Mouse (Mus musculus): ENCODE measurements around the gene Kif7. TPM values are rescaled to one million over a fixed set of nuclear protein-coding genes. Genes with fewer than 3 reads are reported as not detected.

Kif7 gene
- 0.12 TPM in 1 of 2 replicates, not detected in the other for total RNA-seq (2017)

- ATAC-seq (ENCODE audit: extremely low read depth, insufficient number of reproducible peaks, low FRiP score, poor library complexity, severe bottlenecking): no peak
Measured at GRCm38 (mm10) chr7:79715187-79715981, at the start of gene Kif7. Gene Kif7 (minus strand): TSS chr7:79715720.

DNA sequence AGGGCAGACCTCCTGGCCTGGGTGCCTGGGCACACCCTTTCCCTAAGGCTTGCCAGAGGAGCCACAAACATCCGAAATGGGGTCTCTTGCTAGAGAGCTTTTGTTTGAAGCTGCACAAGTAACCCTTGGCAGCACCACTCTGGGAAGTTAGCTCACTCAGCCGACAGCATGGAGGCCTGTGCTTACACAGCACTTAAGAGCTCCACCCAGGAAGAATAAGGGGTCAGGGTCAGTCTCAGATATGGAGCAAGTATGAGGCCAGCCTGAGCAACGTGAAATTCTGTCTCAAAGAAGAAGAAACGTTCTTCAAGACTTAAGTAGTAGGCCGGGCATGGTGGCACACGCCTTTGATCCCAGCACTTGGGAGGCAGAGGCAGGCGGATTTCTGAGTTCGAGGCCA, 46.6 kb upstream of the Kif7 start:
- no peak for ATAC-seq (ENCODE audit: extremely low read depth, insufficient number of reproducible peaks, low FRiP score, poor library complexity, severe bottlenecking)

DNA sequence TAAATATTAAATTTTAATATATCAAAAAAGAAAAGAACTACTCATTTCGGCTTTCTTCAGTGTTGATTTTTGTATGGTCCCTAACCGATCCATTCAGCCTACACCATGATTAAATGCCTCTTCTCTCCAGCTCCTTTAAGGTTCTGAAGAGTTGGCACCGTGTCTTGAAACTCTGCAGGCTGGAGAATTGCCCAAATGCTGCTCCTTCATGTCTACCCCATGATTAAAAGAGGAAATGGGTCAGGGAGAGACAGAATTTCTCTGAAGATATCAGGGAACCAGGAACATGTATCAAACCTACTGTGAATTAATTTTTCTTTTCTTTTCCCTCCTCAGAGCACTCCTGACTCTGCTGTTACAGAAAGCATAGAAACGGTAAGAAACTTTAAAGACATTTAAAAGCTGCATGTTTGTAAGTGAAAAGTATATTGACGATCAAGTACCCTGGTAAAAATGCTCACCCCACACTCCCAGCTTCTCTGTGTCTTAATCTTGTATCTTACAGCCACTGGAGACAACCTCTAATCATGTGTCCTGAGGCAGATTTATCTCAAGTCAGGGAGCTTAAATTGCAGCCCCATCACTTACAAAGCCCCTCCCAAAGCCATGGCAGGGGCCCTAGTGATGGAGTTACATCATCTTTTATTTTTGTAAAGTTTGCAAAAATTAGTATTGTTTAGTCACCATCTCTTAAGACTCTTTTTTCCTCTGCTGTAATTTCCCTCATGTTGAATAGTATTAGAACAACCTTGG, 45.8 kb upstream of the Kif7 start:
- ATAC-seq (ENCODE audit: extremely low read depth, insufficient number of reproducible peaks, low FRiP score, poor library complexity, severe bottlenecking): no peak

DNA sequence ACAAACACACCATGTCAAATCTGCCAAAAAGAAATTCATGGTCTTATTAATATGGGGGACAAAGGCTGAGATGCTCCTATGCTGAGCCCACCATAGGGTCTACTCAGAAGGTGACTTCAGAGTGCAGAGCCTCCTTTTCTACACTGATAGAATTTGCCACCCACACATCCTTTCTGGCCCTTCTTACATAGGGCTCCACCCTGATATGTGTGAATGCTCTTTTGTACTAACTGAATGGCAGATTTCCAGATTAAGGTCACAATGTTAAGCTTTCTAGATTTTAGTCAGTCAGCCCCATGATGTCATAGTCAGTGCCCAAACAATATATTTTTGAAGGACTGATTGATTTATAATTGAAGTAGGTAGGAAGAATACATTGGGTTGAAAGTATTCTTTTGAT, 44.2 kb upstream of the Kif7 start:
- ATAC-seq (ENCODE audit: extremely low read depth, insufficient number of reproducible peaks, low FRiP score, poor library complexity, severe bottlenecking): no peak

DNA sequence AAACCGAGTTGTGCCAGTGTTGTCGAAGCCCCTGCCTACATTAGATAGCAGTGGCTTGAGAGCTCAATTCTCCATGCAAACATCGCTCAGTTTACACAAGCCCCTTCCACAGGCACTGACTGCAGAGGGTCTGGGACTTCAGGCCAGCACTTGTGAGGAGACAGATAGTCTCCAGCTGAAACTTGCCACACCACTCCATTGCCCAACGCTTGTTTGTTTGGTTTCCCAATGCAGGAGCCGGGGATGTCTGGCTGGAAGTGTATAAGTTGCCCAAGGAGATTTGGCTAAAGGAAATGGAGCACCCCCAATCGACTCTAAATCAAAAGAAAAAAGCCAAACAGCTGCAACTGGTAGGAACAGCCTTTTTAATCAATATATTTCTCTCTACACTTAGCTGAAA, 42.7 kb upstream of the Kif7 start:
- no peak for ATAC-seq (ENCODE audit: extremely low read depth, insufficient number of reproducible peaks, low FRiP score, poor library complexity, severe bottlenecking)

DNA sequence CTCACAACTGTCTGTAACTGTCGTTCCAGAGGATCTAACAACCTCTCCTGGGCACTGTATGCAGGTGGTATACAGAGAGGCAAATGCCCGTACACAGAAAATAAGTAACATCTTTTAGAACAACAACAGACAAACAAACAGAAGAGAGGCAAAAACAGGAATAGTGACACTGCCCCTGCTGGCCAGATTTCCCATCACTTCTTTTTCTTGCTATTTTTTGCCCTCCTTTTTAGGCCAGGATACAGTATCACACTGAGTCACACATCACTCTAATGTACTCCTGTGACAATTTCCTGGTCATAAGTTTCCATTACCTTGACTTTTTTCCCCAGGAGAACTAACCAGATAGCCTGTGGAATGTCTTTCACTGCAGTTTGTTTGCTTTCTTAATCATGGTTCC, 40.8 kb upstream of the Kif7 start:
- ATAC-seq (ENCODE audit: extremely low read depth, insufficient number of reproducible peaks, low FRiP score, poor library complexity, severe bottlenecking): no peak

DNA sequence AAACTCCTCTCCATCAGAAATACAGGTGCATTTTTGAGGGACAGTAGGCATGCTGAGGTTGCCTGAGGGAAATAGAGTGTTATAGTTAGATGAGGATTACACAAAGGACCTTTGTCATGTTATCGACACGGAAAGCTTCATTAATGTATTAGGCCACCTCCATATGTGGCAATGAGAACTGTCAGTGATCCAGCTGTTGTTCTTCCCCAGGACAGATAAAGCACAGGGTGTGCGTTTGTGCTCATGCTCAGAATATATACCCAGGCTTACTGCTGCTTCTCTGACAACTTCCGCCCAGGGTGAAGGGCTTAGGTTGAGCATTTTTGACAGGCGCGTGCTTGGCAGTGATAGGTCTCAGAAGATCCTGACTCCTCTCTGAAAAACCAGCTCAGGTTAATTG, 34.0 kb upstream of the Kif7 start:
- no peak for ATAC-seq (ENCODE audit: extremely low read depth, insufficient number of reproducible peaks, low FRiP score, poor library complexity, severe bottlenecking)

DNA sequence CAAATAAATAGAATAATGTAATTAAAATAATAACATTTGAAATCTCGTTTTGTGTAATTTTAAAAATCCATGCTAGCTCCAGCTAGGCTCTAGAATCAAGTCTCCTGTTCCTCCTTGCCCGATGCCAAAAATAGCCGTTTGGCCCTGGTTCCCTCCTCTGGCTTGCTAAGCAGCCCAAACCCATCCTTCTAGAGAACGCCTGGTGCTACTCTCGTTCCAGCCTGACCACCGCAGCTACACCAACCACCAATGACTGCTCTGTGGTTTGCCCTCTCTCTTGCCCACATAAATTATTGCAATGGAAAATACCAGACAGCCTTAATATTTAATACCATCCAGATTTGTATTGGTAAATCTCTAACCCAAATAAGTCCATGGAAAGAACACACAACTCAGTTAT, 32.1 kb upstream of the Kif7 start:
- ATAC-seq (ENCODE audit: extremely low read depth, insufficient number of reproducible peaks, low FRiP score, poor library complexity, severe bottlenecking): no peak

GRCm38 (mm10) chr7:79744585-79744984, 29.1 kb upstream of the Kif7 start:
- no peak for ATAC-seq (ENCODE audit: extremely low read depth, insufficient number of reproducible peaks, low FRiP score, poor library complexity, severe bottlenecking)

GRCm38 (mm10) chr7:79744051-79744450, 28.5 kb upstream of the Kif7 start:
- ATAC-seq (ENCODE audit: extremely low read depth, insufficient number of reproducible peaks, low FRiP score, poor library complexity, severe bottlenecking): no peak

DNA sequence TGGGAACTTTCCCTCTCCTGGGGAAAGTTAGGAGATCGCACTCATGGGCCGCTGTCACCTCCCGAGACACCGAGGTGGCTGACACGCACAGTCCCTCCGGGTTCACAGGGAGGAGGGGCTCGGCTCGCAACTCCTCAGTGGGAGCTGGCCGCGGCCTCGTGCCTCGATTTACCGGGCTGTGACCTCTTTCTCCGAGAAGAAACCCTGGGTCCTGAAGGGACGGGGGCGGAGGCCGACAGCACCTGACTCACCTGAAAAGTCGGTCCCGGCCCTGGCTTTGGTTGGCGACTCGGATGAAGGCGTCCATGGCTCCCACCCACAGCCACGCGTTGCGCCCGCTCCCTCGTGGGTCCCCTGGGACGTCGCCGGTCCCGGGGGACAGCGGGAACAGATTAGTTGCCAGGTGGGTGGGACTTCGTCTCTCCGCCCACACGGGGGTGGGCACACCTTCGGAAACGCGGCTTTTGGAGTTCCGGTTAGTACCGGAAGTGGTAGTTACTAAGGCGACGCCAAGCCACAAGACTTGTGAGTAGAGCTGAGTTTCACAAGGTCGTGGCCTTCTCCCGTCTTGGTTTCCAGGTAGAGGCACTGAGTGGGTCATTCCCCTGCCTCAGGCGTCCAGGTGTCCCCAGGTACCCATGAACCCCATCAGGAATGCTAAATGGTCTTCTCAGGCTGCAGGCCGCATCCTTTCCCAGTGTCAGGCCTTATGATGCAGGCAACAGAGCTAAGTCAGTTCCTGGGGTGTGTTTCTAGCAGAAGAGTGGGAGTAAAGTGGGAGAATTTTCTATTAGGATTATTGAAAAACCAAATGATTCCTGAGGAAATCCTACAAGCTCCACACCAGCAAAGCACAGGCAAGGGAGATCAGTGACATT, 27.4 kb upstream of the Kif7 start, which contains the start of the genes Pex11a and Wdr93:
Gene Pex11a, minus strand, starts transcription at position 473 of the 878 bp plus-strand sequence.
Gene Wdr93, plus strand, starts transcription at position 505 of the 878 bp plus-strand sequence.
- peak; percentile 75 for ATAC-seq (ENCODE audit: extremely low read depth, insufficient number of reproducible peaks, low FRiP score, poor library complexity, severe bottlenecking)

GRCm38 (mm10) chr7:79742277-79742658, 26.7 kb upstream of the Kif7 start:
- no peak for ATAC-seq (ENCODE audit: extremely low read depth, insufficient number of reproducible peaks, low FRiP score, poor library complexity, severe bottlenecking)

- ATAC-seq (ENCODE audit: extremely low read depth, insufficient number of reproducible peaks, low FRiP score, poor library complexity, severe bottlenecking): no peak
Measured at GRCm38 (mm10) chr7:79740279-79740678, 24.8 kb upstream of the Kif7 start.

DNA sequence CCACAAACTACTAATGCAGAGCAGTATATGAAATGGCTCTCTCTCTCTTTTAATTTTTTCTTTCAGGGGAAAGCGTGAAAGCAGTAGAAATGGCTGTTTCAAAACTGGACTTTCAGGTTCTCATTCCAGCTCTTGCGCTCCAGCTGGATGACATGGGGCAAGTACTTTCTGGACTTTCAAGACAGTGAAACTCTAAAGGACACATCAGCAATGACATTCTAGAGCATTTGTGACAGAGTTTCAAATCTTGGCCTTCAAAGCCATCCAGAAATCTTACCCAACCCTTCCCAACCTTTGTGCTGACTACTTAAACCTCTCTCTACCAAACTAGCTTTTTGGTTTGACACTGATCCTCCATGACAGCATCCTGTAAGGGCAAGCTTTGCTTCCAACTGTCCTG, 23.4 kb upstream of the Kif7 start:
- ATAC-seq (ENCODE audit: extremely low read depth, insufficient number of reproducible peaks, low FRiP score, poor library complexity, severe bottlenecking): no peak

DNA sequence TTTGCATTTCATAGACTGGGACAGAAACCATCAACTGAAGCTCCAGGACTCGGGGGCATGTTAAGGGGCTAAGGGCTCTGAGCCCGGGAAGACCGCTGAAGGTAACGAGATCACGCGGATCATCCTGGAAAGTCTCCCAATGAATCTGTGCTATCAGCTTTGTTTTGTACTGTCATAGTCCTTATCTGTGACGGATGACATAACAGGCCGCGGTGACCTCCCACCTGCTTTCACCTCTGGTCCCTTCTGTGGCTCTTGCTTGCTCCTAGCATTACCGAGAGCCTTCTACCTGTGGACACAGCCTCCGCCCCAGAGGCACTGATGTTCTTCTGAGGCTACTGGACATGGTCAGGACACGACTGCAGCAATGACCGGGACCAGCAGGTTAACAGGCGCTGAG, 21.0 kb upstream of the Kif7 start:
- no peak for ATAC-seq (ENCODE audit: extremely low read depth, insufficient number of reproducible peaks, low FRiP score, poor library complexity, severe bottlenecking)

DNA sequence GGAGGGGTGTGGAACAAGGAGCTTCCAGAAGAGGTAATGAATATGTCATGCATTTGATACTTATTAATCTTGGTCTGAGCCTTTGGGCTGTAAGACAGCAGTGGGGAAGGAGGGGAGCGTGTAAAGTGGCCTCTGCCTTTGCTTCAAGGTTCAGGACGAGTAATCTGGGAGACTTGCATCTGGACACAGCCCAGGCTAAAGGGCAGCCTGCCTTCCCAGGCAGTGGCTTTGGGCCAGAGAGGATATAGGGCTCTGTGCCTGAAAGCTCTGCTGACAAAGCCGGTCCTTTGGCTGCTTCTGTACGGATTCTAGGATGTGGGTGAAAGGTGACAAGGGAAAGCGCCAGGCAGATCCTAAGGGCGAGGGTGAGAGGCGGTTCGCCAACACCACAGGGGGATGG, 19.0 kb upstream of the Kif7 start:
- ATAC-seq (ENCODE audit: extremely low read depth, insufficient number of reproducible peaks, low FRiP score, poor library complexity, severe bottlenecking): no peak

DNA sequence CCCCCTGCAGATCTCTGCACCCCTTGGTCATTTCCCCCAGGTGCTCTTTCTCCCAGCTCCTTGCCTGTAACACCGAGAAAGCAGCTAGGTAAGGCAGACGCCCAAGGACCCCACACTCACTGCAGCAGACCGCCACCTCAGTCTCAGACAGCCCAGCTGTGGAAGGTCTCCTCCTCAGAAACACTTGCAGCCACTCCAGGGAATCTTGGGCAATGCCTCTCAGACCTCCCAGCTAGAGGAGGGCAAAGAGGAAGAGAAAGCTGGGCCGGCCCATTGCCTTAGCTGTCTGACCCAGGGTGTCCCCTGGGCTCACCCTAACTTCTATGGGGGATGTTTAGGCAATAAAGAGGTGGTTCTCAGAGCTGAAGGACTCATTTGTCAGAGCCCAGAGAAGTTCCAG, 17.1 kb upstream of the Kif7 start, which contains the start of gene Plin1:
Gene Plin1, minus strand, starts transcription at position 282 of the 400 bp plus-strand sequence.
- no peak for ATAC-seq (ENCODE audit: extremely low read depth, insufficient number of reproducible peaks, low FRiP score, poor library complexity, severe bottlenecking)

DNA sequence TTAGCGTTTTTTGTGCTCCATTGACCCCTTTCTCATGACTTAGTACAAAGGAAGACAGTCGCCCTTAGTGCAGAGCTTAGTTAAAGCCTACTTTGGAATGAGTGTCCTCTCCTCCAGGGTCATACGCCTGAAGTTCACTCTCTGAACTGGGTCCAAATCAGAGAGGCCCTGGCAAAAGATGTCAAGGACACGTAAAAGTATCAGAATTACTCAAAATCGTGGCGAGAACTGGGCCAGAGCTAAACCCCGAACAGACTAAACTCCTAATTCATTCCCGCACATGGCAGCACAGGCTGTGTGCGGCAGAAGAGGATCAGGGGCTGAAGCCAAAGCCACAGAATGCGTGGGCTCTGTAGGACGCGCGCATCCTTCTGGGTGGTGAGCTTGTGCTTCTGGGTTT, 15.9 kb upstream of the Kif7 start:
- no peak for ATAC-seq (ENCODE audit: extremely low read depth, insufficient number of reproducible peaks, low FRiP score, poor library complexity, severe bottlenecking)

DNA sequence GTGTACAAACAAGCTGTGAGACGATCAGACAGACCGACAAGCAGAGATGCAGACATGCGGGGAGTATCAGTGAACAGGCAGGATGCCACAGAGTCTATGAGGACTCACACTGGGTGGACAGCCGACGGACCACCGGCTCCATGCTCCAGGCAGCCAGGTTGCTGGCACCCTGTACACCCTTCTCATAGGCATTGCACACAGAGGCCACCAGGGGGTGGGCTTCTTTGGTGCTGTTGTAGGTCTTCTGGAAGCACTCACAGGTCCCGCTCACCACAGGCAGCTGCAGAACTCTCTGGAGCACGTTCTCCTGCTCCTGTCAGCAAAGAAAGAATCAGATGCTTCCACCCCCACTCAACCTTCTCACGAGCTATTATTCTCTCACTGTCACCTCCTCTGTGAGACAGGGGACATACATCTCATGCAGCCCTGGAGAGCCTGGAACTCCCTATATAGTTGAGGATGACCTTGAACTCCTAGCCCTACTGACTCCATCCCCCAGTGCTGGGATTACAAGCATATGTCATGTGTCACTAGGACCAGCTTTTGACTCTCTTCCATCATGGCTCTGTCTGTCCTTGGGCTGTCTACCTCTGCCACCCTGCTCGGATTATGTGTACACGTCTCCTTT, 14.3 kb upstream of the Kif7 start:
- no peak for ATAC-seq (ENCODE audit: extremely low read depth, insufficient number of reproducible peaks, low FRiP score, poor library complexity, severe bottlenecking)
